Comparison of ENCODE assay signal across 12 mouse cellular contexts in genomic region chr19:9955438-9955837, GRCm38 (mm10). TPM values are rescaled to one million over a fixed set of nuclear protein-coding genes. Genes with fewer than 3 reads are reported as not detected.
A peak's percentile ranks its signal among the peaks of the same experiment; 100 is the strongest.
DNase-seq lines count a peak whose midpoint lies in the region; ATAC-seq and TF ChIP-seq lines count a peak whose summit lies in the region.
"Had no signal": no experiment of that assay in that cellular context is flagged by ENCODE, and none has a peak within 500 bp of the region (broad histone marks: within the 10 kb centered on the region; RNA-seq: fewer than 3 reads in every experiment).

No protein-coding gene starts in this region.

- no peak for TF ChIP-seq EP300 in lung, postnatal 0 days (IDR thresholded peaks at IDR 0.05)

- DNase-seq in heart, postnatal 25 days (ENCODE audit: low spot score) = no peak
- DNase-seq in lung, postnatal 0 days (ENCODE audit: low spot score) = no peak
- no peak for DNase-seq in lung, adult 18-20 months
- no peak for DNase-seq in urinary bladder, adult 18-20 months (ENCODE audit: low spot score in 2 of 2)
- no peak for DNase-seq in adrenal gland, postnatal 10 days
- DNase-seq: kidney, adult 2 months; thymus, postnatal 14 days had no signal

- intact Hi-C loops in heart, postnatal 25 days (cut with DNase I) = no loop called here

- H3K27me3 ChIP-seq in heart, embryonic 15.5 days = no peaks in the 10 kb centered on the region
- H3K27me3 ChIP-seq in lung, postnatal 0 days (replicated peaks; ENCODE audit: insufficient read depth, low read length) = no peaks in the 10 kb centered on the region
- H3K27me3 ChIP-seq in intestine, embryonic 16.5 days (replicated peaks; ENCODE audit: control insufficient read depth, insufficient read depth, low read length) = no peaks in the 10 kb centered on the region
- no peaks in the 10 kb centered on the region for H3K27me3 ChIP-seq in stomach, embryonic 15.5 days (replicated peaks)
- H3K27me3 ChIP-seq: CH12.LX; midbrain, embryonic 12.5 days had no signal

- no peak for TF ChIP-seq CTCF in lung, postnatal 0 days (IDR thresholded peaks at IDR 0.05)

- peak overlapping the region; percentile 81 for H3K27ac ChIP-seq in heart, embryonic 15.5 days
- peak overlapping the region; percentile 99 for H3K27ac ChIP-seq in lung, postnatal 0 days (ENCODE audit: low read length)
- peak overlapping the region; percentile 95 for H3K27ac ChIP-seq in intestine, embryonic 16.5 days (ENCODE audit: low read length)
- peak overlapping the region; percentile 90; the same call in 1 of the 2 replicates for H3K27ac ChIP-seq in stomach, embryonic 15.5 days
- H3K27ac ChIP-seq: midbrain, embryonic 12.5 days had no signal

- peaks cover 14% of the 10 kb centered on the region for H3K4me1 ChIP-seq in heart, embryonic 15.5 days (replicated peaks)
- peaks cover 13% of the 10 kb centered on the region; the same call in 1 of the 2 replicates for H3K4me1 ChIP-seq in lung, postnatal 0 days (ENCODE audit: insufficient read depth, low read depth, low read length)
- peaks cover 6% of the 10 kb centered on the region for H3K4me1 ChIP-seq in intestine, embryonic 16.5 days (ENCODE audit: control insufficient read depth, insufficient read depth, low read length)
- H3K4me1 ChIP-seq in stomach, embryonic 15.5 days = peaks cover 11% of the 10 kb centered on the region

- H3K4me2 ChIP-seq in heart, embryonic 15.5 days = no peak overlapping the region
- peak overlapping the region; percentile 52 for H3K4me2 ChIP-seq in lung, postnatal 0 days (replicated peaks; ENCODE audit: low read depth, low read length)
- H3K4me2 ChIP-seq in intestine, embryonic 16.5 days (ENCODE audit: low read depth, low read length) = no peak overlapping the region
- H3K4me2 ChIP-seq in stomach, embryonic 15.5 days = no peak overlapping the region
- H3K4me2 ChIP-seq: midbrain, embryonic 12.5 days had no signal

- 51% methylated on average over 1 of the region's 1 CpGs for WGBS in heart, embryonic 15.5 days
- WGBS in lung, postnatal 0 days = 32% methylated on average over 1 of the region's 1 CpGs
- 70% methylated on average over 1 of the region's 1 CpGs for WGBS in intestine, embryonic 16.5 days
- 72% methylated on average over 1 of the region's 1 CpGs for WGBS in stomach, embryonic 15.5 days

- no peaks in the 10 kb centered on the region for H3K9me3 ChIP-seq in heart, embryonic 15.5 days (replicated peaks)
- H3K9me3 ChIP-seq in lung, postnatal 0 days (ENCODE audit: low read length) = no peaks in the 10 kb centered on the region
- H3K9me3 ChIP-seq in intestine, embryonic 16.5 days (ENCODE audit: control insufficient read depth, low read length) = no peaks in the 10 kb centered on the region
- H3K9me3 ChIP-seq in stomach, embryonic 15.5 days = no peaks in the 10 kb centered on the region
- H3K9me3 ChIP-seq: midbrain, embryonic 12.5 days had no signal

- no peaks in the 10 kb centered on the region for H3K36me3 ChIP-seq in heart, embryonic 15.5 days
- H3K36me3 ChIP-seq in lung, postnatal 0 days (ENCODE audit: insufficient read depth, low read length) = no peaks in the 10 kb centered on the region
- H3K36me3 ChIP-seq in intestine, embryonic 16.5 days (ENCODE audit: control insufficient read depth, insufficient read depth, low read length) = no peaks in the 10 kb centered on the region
- H3K36me3 ChIP-seq in stomach, embryonic 15.5 days = no peaks in the 10 kb centered on the region
- H3K36me3 ChIP-seq: midbrain, embryonic 12.5 days had no signal

- H3K4me3 ChIP-seq in heart, embryonic 15.5 days = no peak overlapping the region
- no peak overlapping the region for H3K4me3 ChIP-seq in lung, postnatal 0 days (ENCODE audit: low read depth, low read length)
- H3K4me3 ChIP-seq in intestine, embryonic 16.5 days (ENCODE audit: low read length) = no peak overlapping the region
- no peak overlapping the region for H3K4me3 ChIP-seq in stomach, embryonic 15.5 days (replicated peaks)
- H3K4me3 ChIP-seq: midbrain, embryonic 12.5 days had no signal

- H3K9ac ChIP-seq in heart, embryonic 15.5 days = no peak overlapping the region
- peak overlapping the region; percentile 51; the same call in 1 of the 2 replicates for H3K9ac ChIP-seq in lung, postnatal 0 days (replicated peaks; ENCODE audit: low read depth)
- 0 out of 2 replicates have a peak overlapping the region, but pooled peaks have one; percentile 64 for H3K9ac ChIP-seq in intestine, embryonic 16.5 days (ENCODE audit: low read depth, low read length)
- H3K9ac ChIP-seq in stomach, embryonic 15.5 days = no peak overlapping the region
- H3K9ac ChIP-seq: midbrain, embryonic 12.5 days had no signal

- no peak for ATAC-seq in heart, embryonic 15.5 days (replicated peaks; ENCODE audit: insufficient number of reproducible peaks, insufficient read depth, low FRiP score, low read depth)
- ATAC-seq in lung, postnatal 0 days = no peak
- ATAC-seq in intestine, embryonic 16.5 days = no peak
- no peak for ATAC-seq in stomach, embryonic 15.5 days (ENCODE audit: insufficient read depth, low FRiP score, low read depth)

RNA-seq across cellular contexts. Expression of gene Fth1, which starts 25.0 kb away (rescaled TPM):
- 1,879 and 1,985 TPM in 2 replicates for polyA plus RNA-seq in heart, embryonic 15.5 days (2015; fragmentation: Nextera tagmentation; extraction: Ambion mirVana)
- 1,000 to 10,000 TPM; 2,502 to 2,556 TPM for total RNA-seq in heart, postnatal 25 days (2021)
- polyA plus RNA-seq in lung, postnatal 0 days (2015; fragmentation: Nextera tagmentation; extraction: Ambion mirVana) = 3,752 and 3,783 TPM in 2 replicates
- polyA plus RNA-seq in intestine, embryonic 16.5 days (2015; fragmentation: Nextera tagmentation; extraction: Ambion mirVana) = 2,278 and 2,351 TPM in 2 replicates
- polyA plus RNA-seq in stomach, embryonic 15.5 days (2015; fragmentation: Nextera tagmentation; extraction: Ambion mirVana) = 1,700 and 1,987 TPM in 2 replicates
- total RNA-seq in adrenal gland, postnatal 10 days (2021) = 1,000 to 10,000 TPM; 2,032 to 2,040 TPM

RNA-seq across cellular contexts. Expression of gene Best1, which starts 46.0 kb away (rescaled TPM):
- 0.19 and 0.25 TPM in 2 replicates for polyA plus RNA-seq in heart, embryonic 15.5 days (2015; fragmentation: Nextera tagmentation; extraction: Ambion mirVana)
- total RNA-seq in heart, postnatal 25 days (2021) = under 1 TPM in 1 of 2 experiments, not detected in 1; 0.10 TPM
- 2.0 and 2.3 TPM in 2 replicates for polyA plus RNA-seq in lung, postnatal 0 days (2015; fragmentation: Nextera tagmentation; extraction: Ambion mirVana)
- polyA plus RNA-seq in intestine, embryonic 16.5 days (2015; fragmentation: Nextera tagmentation; extraction: Ambion mirVana) = 0.42 and 0.72 TPM in 2 replicates
- 0.80 TPM in 2 replicates for polyA plus RNA-seq in stomach, embryonic 15.5 days (2015; fragmentation: Nextera tagmentation; extraction: Ambion mirVana)
- total RNA-seq in adrenal gland, postnatal 10 days (2021) = under 1 TPM; 0.39 to 0.45 TPM

RNA-seq across cellular contexts. Expression of gene Rab3il1, which starts 46.0 kb away (rescaled TPM):
- 21.8 and 30.0 TPM in 2 replicates for polyA plus RNA-seq in heart, embryonic 15.5 days (2015; fragmentation: Nextera tagmentation; extraction: Ambion mirVana)
- 1 to 10 TPM; 8.9 to 9.3 TPM for total RNA-seq in heart, postnatal 25 days (2021)
- polyA plus RNA-seq in lung, postnatal 0 days (2015; fragmentation: Nextera tagmentation; extraction: Ambion mirVana) = 23.8 and 25.9 TPM in 2 replicates
- 45.7 and 48.8 TPM in 2 replicates for polyA plus RNA-seq in intestine, embryonic 16.5 days (2015; fragmentation: Nextera tagmentation; extraction: Ambion mirVana)
- polyA plus RNA-seq in stomach, embryonic 15.5 days (2015; fragmentation: Nextera tagmentation; extraction: Ambion mirVana) = 29.8 and 40.7 TPM in 2 replicates
- total RNA-seq in adrenal gland, postnatal 10 days (2021) = 10 to 100 TPM in 1 of 2 experiments, 1 to 10 TPM in 1; 10.0 to 15.0 TPM

RNA-seq across cellular contexts. Expression of gene Incenp, which starts 56.1 kb away (rescaled TPM):
- 56.9 and 72.6 TPM in 2 replicates for polyA plus RNA-seq in heart, embryonic 15.5 days (2015; fragmentation: Nextera tagmentation; extraction: Ambion mirVana)
- 1 to 10 TPM; 6.3 to 7.4 TPM for total RNA-seq in heart, postnatal 25 days (2021)
- polyA plus RNA-seq in lung, postnatal 0 days (2015; fragmentation: Nextera tagmentation; extraction: Ambion mirVana) = 9.9 and 12.8 TPM in 2 replicates
- 63.8 and 64.4 TPM in 2 replicates for polyA plus RNA-seq in intestine, embryonic 16.5 days (2015; fragmentation: Nextera tagmentation; extraction: Ambion mirVana)
- 93.9 and 95.5 TPM in 2 replicates for polyA plus RNA-seq in stomach, embryonic 15.5 days (2015; fragmentation: Nextera tagmentation; extraction: Ambion mirVana)
- 10 to 100 TPM; 25.4 to 42.4 TPM for total RNA-seq in adrenal gland, postnatal 10 days (2021)

Comparison
In these comparisons a context has a peak if more than half of its experiments do, and no peak if none do; other contexts are left out.
1. H3K9ac ChIP-seq: peak in lung, postnatal 0 days (single experiment) and intestine, embryonic 16.5 days (single experiment); none in heart, embryonic 15.5 days (single experiment) and stomach, embryonic 15.5 days (single experiment).
2. Peak in every context shown above with its lines, with median percentiles within 50 percentile points of each other: H3K27ac ChIP-seq.